Mouse (Mus musculus): ENCODE results near the gene Car5a.

Car5a gene

GRCm38 (mm10) chr8:121885433-121885832 lies 59.3 kb downstream of the Car5a start:
- DNase-seq (ENCODE audit: low read depth in 2 of 2, low spot score in 2 of 2) = no peak

- DNase-seq (ENCODE audit: low read depth in 2 of 2, low spot score in 2 of 2) = no peak
Measured at GRCm38 (mm10) chr8:121885001-121885400, 59.7 kb downstream of the Car5a start.

- no peak for DNase-seq (ENCODE audit: low read depth in 2 of 2, low spot score in 2 of 2)
Measured at GRCm38 (mm10) chr8:121884181-121884580, 60.5 kb downstream of the Car5a start.

- DNase-seq (ENCODE audit: low read depth in 2 of 2, low spot score in 2 of 2) = no peak
Measured at GRCm38 (mm10) chr8:121881921-121882320, 62.8 kb downstream of the Car5a start.

GRCm38 (mm10) chr8:121880818-121881217 lies 63.9 kb downstream of the Car5a start:
- DNase-seq (ENCODE audit: low read depth in 2 of 2, low spot score in 2 of 2) = no peak

GRCm38 (mm10) chr8:121879712-121880111 lies 65.0 kb downstream of the Car5a start:
- DNase-seq (ENCODE audit: low read depth in 2 of 2, low spot score in 2 of 2) = no peak

- no peak for DNase-seq (ENCODE audit: low read depth in 2 of 2, low spot score in 2 of 2)
Measured at GRCm38 (mm10) chr8:121877828-121878480, 66.8 kb downstream of the Car5a start.

- DNase-seq (ENCODE audit: low read depth in 2 of 2, low spot score in 2 of 2) = no peak
Measured at GRCm38 (mm10) chr8:121877212-121877611, 67.5 kb downstream of the Car5a start.

- DNase-seq (ENCODE audit: low read depth in 2 of 2, low spot score in 2 of 2) = no peak
Measured at GRCm38 (mm10) chr8:121875517-121875916, 69.2 kb downstream of the Car5a start.

GRCm38 (mm10) chr8:121875045-121875444 lies 69.7 kb downstream of the Car5a start:
- DNase-seq (ENCODE audit: low read depth in 2 of 2, low spot score in 2 of 2) = no peak

GRCm38 (mm10) chr8:121874031-121874430 lies 70.7 kb downstream of the Car5a start:
- no peak for DNase-seq (ENCODE audit: low read depth in 2 of 2, low spot score in 2 of 2)

GRCm38 (mm10) chr8:121871833-121872440 lies 72.8 kb downstream of the Car5a start:
- no peak for DNase-seq (ENCODE audit: low read depth in 2 of 2, low spot score in 2 of 2)

- no peak for DNase-seq (ENCODE audit: low read depth in 2 of 2, low spot score in 2 of 2)
Measured at GRCm38 (mm10) chr8:121870190-121870589, 74.5 kb downstream of the Car5a start.

- no peak for DNase-seq (ENCODE audit: low read depth in 2 of 2, low spot score in 2 of 2)
Measured at GRCm38 (mm10) chr8:121868896-121869295, 75.8 kb downstream of the Car5a start.

- no peak for DNase-seq (ENCODE audit: low read depth in 2 of 2, low spot score in 2 of 2)
Measured at GRCm38 (mm10) chr8:121868196-121868595, 76.5 kb downstream of the Car5a start.
